Mouse (Mus musculus) thymus, postnatal 0 days (tissue): ENCODE results near the gene Tbrg4. TPM values are rescaled to one million over a fixed set of nuclear protein-coding genes. Genes with fewer than 3 reads are reported as not detected.

Experiments
- DNase-seq: peaks from one replicate; pipeline ENCODE4 v3.0.0-alpha.2; 2015; ENCODE audit warnings: low spot score
- polyA plus RNA-seq: library from polyadenylated mRNA; unstranded; fragments of >200 nt; fragmentation: Nextera tagmentation; extraction: Ambion mirVana; gene quantifications from 2 replicates; pipeline ENCODE4 v1.2.1, GENCODE M21; 2015

The Tbrg4 gene
- polyA plus RNA-seq = 41.6 and 43.4 TPM in 2 replicates

- peak; percentile 95 for DNase-seq
These were observed at the start of gene Tbrg4 for GRCm38 (mm10) chr11:6625478-6626387. Gene Tbrg4 (minus strand): TSS chr11:6626067.

- DNase-seq = no peak
These were observed 49.5 kb upstream of the Tbrg4 start for GRCm38 (mm10) chr11:6675402-6675801.

- DNase-seq = no peak
These were observed 48.8 kb upstream of the Tbrg4 start for GRCm38 (mm10) chr11:6674701-6675100.

- DNase-seq = no peak
These were observed 45.0 kb upstream of the Tbrg4 start for GRCm38 (mm10) chr11:6670826-6671225.

GRCm38 (mm10) chr11:6670044-6670443, 44.2 kb upstream of the Tbrg4 start:
- DNase-seq = no peak

- DNase-seq = no peak
These were observed 43.2 kb upstream of the Tbrg4 start for GRCm38 (mm10) chr11:6669041-6669440.

- no peak for DNase-seq
These were observed 40.8 kb upstream of the Tbrg4 start for GRCm38 (mm10) chr11:6666634-6667033.

- DNase-seq = no peak
These were observed 35.3 kb upstream of the Tbrg4 start for GRCm38 (mm10) chr11:6661206-6661605.

- DNase-seq = peak; percentile 75
These were observed 32.4 kb upstream of the Tbrg4 start, which contains the start of gene Ramp3 for GRCm38 (mm10) chr11:6658271-6658670. Gene Ramp3 (plus strand): TSS chr11:6658521.

- peak; percentile 89 for DNase-seq
These were observed 29.0 kb upstream of the Tbrg4 start for GRCm38 (mm10) chr11:6654903-6655302.

- DNase-seq = peak; percentile 54
These were observed 27.1 kb upstream of the Tbrg4 start for GRCm38 (mm10) chr11:6652978-6653377.

- DNase-seq = peak; percentile 79
These were observed 24.7 kb upstream of the Tbrg4 start for GRCm38 (mm10) chr11:6650519-6650918.

- DNase-seq = peak; percentile 58
These were observed 22.2 kb upstream of the Tbrg4 start for GRCm38 (mm10) chr11:6647831-6648724.

GRCm38 (mm10) chr11:6644566-6644965, 18.7 kb upstream of the Tbrg4 start:
- DNase-seq = no peak

- DNase-seq = no peak
These were observed 13.2 kb upstream of the Tbrg4 start for GRCm38 (mm10) chr11:6639072-6639471.

GRCm38 (mm10) chr11:6638537-6638936, 12.7 kb upstream of the Tbrg4 start, which contains the start of gene Wap:
Gene Wap (minus strand): TSS chr11:6638637.
- DNase-seq = no peak

GRCm38 (mm10) chr11:6636150-6636549, 10.3 kb upstream of the Tbrg4 start:
- DNase-seq = peak; percentile 29

- peak; percentile 36 for DNase-seq
These were observed 3.8 kb upstream of the Tbrg4 start for GRCm38 (mm10) chr11:6629655-6630054.

- peak; percentile 43 for DNase-seq
These were observed 2.7 kb upstream of the Tbrg4 start for GRCm38 (mm10) chr11:6628568-6628967.

- DNase-seq = peak; percentile 73
These were observed 1.9 kb upstream of the Tbrg4 start for GRCm38 (mm10) chr11:6627731-6628130.

GRCm38 (mm10) chr11:6626388-6626772, 513 bp upstream of the Tbrg4 start:
- DNase-seq = no peak
